Mouse (Mus musculus) layer of hippocampus, postnatal 10 days (tissue): ENCODE results near the gene Fn3k. TPM values are rescaled to one million over a fixed set of nuclear protein-coding genes. Genes with fewer than 3 reads are reported as not detected.

Experiments
- DNase-seq, 2 experiments: peaks; one replicate each; pipeline ENCODE4 v3.0.0; 2021; ENCODE audit warnings: low spot score in 2 of 2
- long read RNA-seq: library from polyadenylated mRNA; stranded (forward); transcript quantifications from one replicate; pipeline ENCODE4 v2.0.0, GENCODE M21; 2023
- total RNA-seq, 2 experiments: library from RNA; stranded (reverse); gene quantifications; 2 replicates each; pipeline ENCODE4 v1.2.3; 2021

Gene Fn3k
- 10 to 100 TPM; 12.2 to 16.4 TPM for total RNA-seq
- long read RNA-seq, transcript Fn3k-201 (6 exons, 1,047 nt): major isoform, 14 of 14 reads
- long read RNA-seq, partial matches to known transcripts: 0 of 14 reads
- long read RNA-seq, other reads (novel, unspliced or antisense): 0 of 14 reads

- peak; percentile 85 to 90 for DNase-seq
Observed at GRCm38 (mm10) chr11:121434156-121435155, at the start of gene Fn3k. Fn3k (plus strand) TSS chr11:121434913.

GRCm38 (mm10) chr11:121387750-121388553 is 46.8 kb upstream of the Fn3k start, which contains the start of gene Rab40b:
Rab40b (minus strand) TSS chr11:121388251.
- peak; percentile 86 to 90 for DNase-seq

GRCm38 (mm10) chr11:121388554-121388945 is 46.2 kb upstream of the Fn3k start:
- DNase-seq: no peak

- DNase-seq: no peak
Observed at GRCm38 (mm10) chr11:121390793-121391192, 43.9 kb upstream of the Fn3k start.

GRCm38 (mm10) chr11:121392405-121392804 is 42.3 kb upstream of the Fn3k start:
- DNase-seq: no peak

GRCm38 (mm10) chr11:121407366-121408155 is 27.2 kb upstream of the Fn3k start:
- DNase-seq: no peak

GRCm38 (mm10) chr11:121414762-121415161 is 20.0 kb upstream of the Fn3k start:
- no peak for DNase-seq

GRCm38 (mm10) chr11:121415351-121415750 is 19.4 kb upstream of the Fn3k start:
- DNase-seq: no peak

- no peak for DNase-seq
Observed at GRCm38 (mm10) chr11:121417971-121418370, 16.7 kb upstream of the Fn3k start.

GRCm38 (mm10) chr11:121418932-121419331 is 15.8 kb upstream of the Fn3k start:
- DNase-seq: no peak

- DNase-seq: no peak
Observed at GRCm38 (mm10) chr11:121420379-121420778, 14.3 kb upstream of the Fn3k start.

- DNase-seq: peak; percentile 99
Observed at GRCm38 (mm10) chr11:121420830-121421552, 13.7 kb upstream of the Fn3k start, which contains the start of gene Fn3krp. Fn3krp (plus strand) TSS chr11:121421401.

GRCm38 (mm10) chr11:121421553-121422173 is 13.1 kb upstream of the Fn3k start:
- DNase-seq: no peak

GRCm38 (mm10) chr11:121433397-121433796 is 1.3 kb upstream of the Fn3k start:
- DNase-seq: no peak

GRCm38 (mm10) chr11:121437236-121437635 is 2.5 kb downstream of the Fn3k start:
- no peak for DNase-seq

- DNase-seq: no peak
Observed at GRCm38 (mm10) chr11:121439686-121440292, 5.1 kb downstream of the Fn3k start.

- no peak for DNase-seq
Observed at GRCm38 (mm10) chr11:121441653-121442052, 6.9 kb downstream of the Fn3k start.

GRCm38 (mm10) chr11:121442076-121442475 is 7.4 kb downstream of the Fn3k start:
- no peak for DNase-seq

GRCm38 (mm10) chr11:121451216-121451726 is 16.6 kb downstream of the Fn3k start:
- no peak for DNase-seq
